Mouse (Mus musculus) cortical plate, adult 2 months (tissue): ENCODE results near the gene Cacna1f. TPM values are rescaled to one million over a fixed set of nuclear protein-coding genes. Genes with fewer than 3 reads are reported as not detected.

Experiments
- H3K27ac ChIP-seq: fragments of 200-500 bp; 2 replicates; pipeline ENCODE4 v1.5.1; 2012; ENCODE audit warnings: low read length, control low read depth, inconsistent platforms; ENCODE audit not compliant: insufficient read depth
- H3K4me1 ChIP-seq: fragments of 200-500 bp; 2 replicates; pipeline ENCODE4 v1.6.1; 2011; ENCODE audit warnings: low read length; ENCODE audit not compliant: control insufficient read depth, insufficient read depth
- H3K4me3 ChIP-seq: fragments of 200-500 bp; 2 replicates; pipeline ENCODE4 v1.5.1; 2011; ENCODE audit warnings: mild to moderate bottlenecking, low read length, control low read depth; ENCODE audit not compliant: insufficient read depth
- CTCF ChIP-seq: fragments of 200-500 bp; IDR thresholded peaks from 2 replicates; pipeline ENCODE4 v1.5.1; 2011; ENCODE audit warnings: mild to moderate bottlenecking, control low read depth, low read length; ENCODE audit not compliant: insufficient read depth; ENCODE audit errors: extremely low read depth
- POLR2A ChIP-seq: fragments of 200-500 bp; IDR thresholded peaks from 2 replicates; pipeline ENCODE4 v1.6.1; 2011; ENCODE audit warnings: mild to moderate bottlenecking, low read length, control low read depth; ENCODE audit not compliant: insufficient read depth; ENCODE audit errors: extremely low read depth
- polyA plus RNA-seq: library from polyadenylated mRNA; depleted of rRNA; stranded (reverse); fragments of >200 nt; gene quantifications from 2 replicates; pipeline ENCODE4 v1.2.3, GENCODE M21; 2012; rRNA removed

The Cacna1f gene
- polyA plus RNA-seq, 1 experiment, result 0.17 TPM

GRCm38 (mm10) chrX:7670390-7670881, 63.6 kb downstream of the Cacna1f start:
- 0 out of 2 replicates have a peak overlapping the region, but pooled peaks have one; percentile 36 for H3K27ac ChIP-seq

GRCm38 (mm10) chrX:7670921-7671623, 64.2 kb downstream of the Cacna1f start, which contains the start of gene Plp2:
Gene Plp2 (minus strand): TSS chrX:7671390.
- no peaks in the 10 kb centered on the region for H3K4me1 ChIP-seq
- H3K4me3 ChIP-seq, result peak within 1 kb of the TSS; percentile 61
- 0 out of 2 replicates have a peak within 1 kb of the TSS, but pooled peaks have one; percentile 36 for H3K27ac ChIP-seq
- no peak for TF ChIP-seq POLR2A
- TF ChIP-seq CTCF, result no peak

More at GRCm38 (mm10) chrX:7670390-7670881, 63.6 kb downstream of the Cacna1f start:
- TF ChIP-seq POLR2A (no peak), CTCF (no peak)
- Histone ChIP-seq H3K4me3 (peak overlapping the region; percentile 61), H3K4me1 (no peaks in the 10 kb centered on the region)

- no peak overlapping the region for H3K27ac ChIP-seq
- TF ChIP-seq POLR2A (no peak), CTCF (no peak)
- H3K4me1 ChIP-seq, result no peaks in the 10 kb centered on the region
- no peak overlapping the region for H3K4me3 ChIP-seq
These were observed 65.9 kb downstream of the Cacna1f start for GRCm38 (mm10) chrX:7672739-7673138.

- Histone ChIP-seq H3K27ac (no peak overlapping the region), H3K4me1 (no peaks in the 10 kb centered on the region), H3K4me3 (no peak overlapping the region; the same call in 1 of the 2 replicates)
- no peak for TF ChIP-seq CTCF
- no peak for TF ChIP-seq POLR2A
These were observed 66.8 kb downstream of the Cacna1f start for GRCm38 (mm10) chrX:7673578-7674281.

GRCm38 (mm10) chrX:7674284-7675000, 67.6 kb downstream of the Cacna1f start:
- Histone ChIP-seq H3K4me1 (no peaks in the 10 kb centered on the region), H3K27ac (no peak overlapping the region), H3K4me3 (peak overlapping the region; percentile 47)
- TF ChIP-seq CTCF (no peak), POLR2A (no peak)

GRCm38 (mm10) chrX:7675001-7675380, 68.1 kb downstream of the Cacna1f start:
- peak overlapping the region; percentile 47 for H3K4me3 ChIP-seq
- no peaks in the 10 kb centered on the region for H3K4me1 ChIP-seq
- H3K27ac ChIP-seq, result no peak overlapping the region
- TF ChIP-seq CTCF (no peak), POLR2A (no peak)

GRCm38 (mm10) chrX:7678986-7679385, 72.1 kb downstream of the Cacna1f start:
- Histone ChIP-seq H3K4me1 (no peaks in the 10 kb centered on the region), H3K4me3 (no peak overlapping the region), H3K27ac (no peak overlapping the region)
- no peak for TF ChIP-seq POLR2A
- TF ChIP-seq CTCF, result 0 out of 2 replicates have a peak, but pooled peaks have one; percentile 12

- H3K4me3 ChIP-seq, result no peak overlapping the region
- H3K4me1 ChIP-seq, result no peaks in the 10 kb centered on the region
- H3K27ac ChIP-seq, result no peak overlapping the region
- peak; percentile 13; the same call in 1 of the 2 replicates for TF ChIP-seq CTCF
- no peak for TF ChIP-seq POLR2A
These were observed 72.6 kb downstream of the Cacna1f start for GRCm38 (mm10) chrX:7679405-7680056.

GRCm38 (mm10) chrX:7680057-7680412, 73.2 kb downstream of the Cacna1f start:
- TF ChIP-seq CTCF (no peak), POLR2A (no peak)
- Histone ChIP-seq H3K27ac (no peak overlapping the region), H3K4me3 (no peak overlapping the region), H3K4me1 (no peaks in the 10 kb centered on the region)

- TF ChIP-seq CTCF, result no peak
- no peak for TF ChIP-seq POLR2A
- H3K4me1 ChIP-seq, result no peaks in the 10 kb centered on the region
- no peak within 1 kb of the TSS; the same call in 1 of the 2 replicates for H3K27ac ChIP-seq
- no peak within 1 kb of the TSS for H3K4me3 ChIP-seq
These were observed 74.0 kb downstream of the Cacna1f start, which contains the start of gene Magix for GRCm38 (mm10) chrX:7680864-7681263. Gene Magix (minus strand): TSS chrX:7681251.

Other genes starting within 250 kb of the Cacna1f start
- 6.3 and 6.6 TPM in 2 replicates for gene Usp27x, start 231.3 kb upstream of the Cacna1f start, polyA plus RNA-seq
- gene Foxp3, start 33.4 kb upstream of the Cacna1f start, polyA plus RNA-seq, result 0.04 TPM in 1 of 2 replicates, not detected in the other
- gene Ppp1r3f, start 32.8 kb upstream of the Cacna1f start, polyA plus RNA-seq, result 13.9 and 14.2 TPM in 2 replicates
- gene Ccdc22, start 1.6 kb upstream of the Cacna1f start, polyA plus RNA-seq, result 36.1 and 39.7 TPM in 2 replicates
- gene Syp, start 31.4 kb downstream of the Cacna1f start, polyA plus RNA-seq, result 1,108 and 1,136 TPM in 2 replicates
- 2.1 and 2.5 TPM in 2 replicates for gene Prickle3, start 50.2 kb downstream of the Cacna1f start, polyA plus RNA-seq
- gene Plp2, start 64.3 kb downstream of the Cacna1f start, polyA plus RNA-seq, result 14.5 and 16.3 TPM in 2 replicates
- 0.96 and 1.2 TPM in 2 replicates for gene Magix, start 74.2 kb downstream of the Cacna1f start, polyA plus RNA-seq
- gene Gpkow, start 90.0 kb downstream of the Cacna1f start, polyA plus RNA-seq, result 26.7 and 28.3 TPM in 2 replicates
- gene Wdr45, start 107.2 kb downstream of the Cacna1f start, polyA plus RNA-seq, result 77.0 and 84.9 TPM in 2 replicates
- gene Gm45208, start 115.2 kb downstream of the Cacna1f start, polyA plus RNA-seq, result 0.46 TPM in 1 of 2 replicates, not detected in the other
- gene Praf2, start 121.4 kb downstream of the Cacna1f start, polyA plus RNA-seq, result 131 and 135 TPM in 2 replicates
- 23.2 and 23.9 TPM in 2 replicates for gene Ccdc120, start 143.8 kb downstream of the Cacna1f start, polyA plus RNA-seq
- 20.6 and 21.4 TPM in 2 replicates for gene Tfe3, start 155.5 kb downstream of the Cacna1f start, polyA plus RNA-seq
- 106 and 115 TPM in 2 replicates for gene Gripap1, start 182.7 kb downstream of the Cacna1f start, polyA plus RNA-seq
- gene Kcnd1, start 215.2 kb downstream of the Cacna1f start, polyA plus RNA-seq, result 7.6 and 7.9 TPM in 2 replicates
- gene Otud5, start 234.3 kb downstream of the Cacna1f start, polyA plus RNA-seq, result 46.4 and 49.1 TPM in 2 replicates